Mouse (Mus musculus) ovary, adult 10 weeks (tissue): ENCODE measurements around the gene Sf3b2. TPM values are rescaled to one million over a fixed set of nuclear protein-coding genes. Genes with fewer than 3 reads are reported as not detected.

Experiments
- polyA plus RNA-seq: library from polyadenylated mRNA; stranded (reverse); fragments of 350-450 nt; fragmentation: Illumina TruSeq; extraction: RNeasy Lipid Tissue Mini Kit (QIAGEN cat#74804); gene quantifications from one replicate; pipeline ENCODE4 v1.2.3, GENCODE M21; 2014

Sf3b2 gene
- 46.0 TPM for polyA plus RNA-seq

GRCm38 (mm10) chr19:5294972-5295735 is at the start of gene Sf3b2:
Gene Sf3b2, minus strand, starts transcription at chr19:5295455.

DNA sequence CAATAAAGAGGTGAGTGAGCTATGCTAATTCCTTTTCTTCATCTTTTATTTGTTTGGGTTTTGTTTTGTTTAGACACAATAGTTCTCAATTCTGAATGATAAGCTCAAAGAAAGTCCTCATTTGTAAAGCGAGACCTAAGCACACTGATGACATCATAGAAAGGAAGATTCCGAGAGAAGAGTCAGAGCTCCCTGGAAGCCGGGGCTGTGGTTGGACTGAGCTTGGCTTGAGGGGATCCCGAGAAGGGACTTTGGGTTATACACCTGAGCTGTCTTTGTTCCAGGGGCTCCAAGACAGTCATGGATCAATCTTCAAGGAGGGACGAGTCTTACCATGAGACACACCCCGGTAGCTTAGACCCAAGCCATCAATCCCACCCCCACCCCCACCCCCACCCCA is 40.2 kb upstream of the Sf3b2 start, which contains the start of gene Catsper1:
TSS of gene Catsper1 (plus strand) at position 301 of the 400 bp plus-strand sequence.

DNA sequence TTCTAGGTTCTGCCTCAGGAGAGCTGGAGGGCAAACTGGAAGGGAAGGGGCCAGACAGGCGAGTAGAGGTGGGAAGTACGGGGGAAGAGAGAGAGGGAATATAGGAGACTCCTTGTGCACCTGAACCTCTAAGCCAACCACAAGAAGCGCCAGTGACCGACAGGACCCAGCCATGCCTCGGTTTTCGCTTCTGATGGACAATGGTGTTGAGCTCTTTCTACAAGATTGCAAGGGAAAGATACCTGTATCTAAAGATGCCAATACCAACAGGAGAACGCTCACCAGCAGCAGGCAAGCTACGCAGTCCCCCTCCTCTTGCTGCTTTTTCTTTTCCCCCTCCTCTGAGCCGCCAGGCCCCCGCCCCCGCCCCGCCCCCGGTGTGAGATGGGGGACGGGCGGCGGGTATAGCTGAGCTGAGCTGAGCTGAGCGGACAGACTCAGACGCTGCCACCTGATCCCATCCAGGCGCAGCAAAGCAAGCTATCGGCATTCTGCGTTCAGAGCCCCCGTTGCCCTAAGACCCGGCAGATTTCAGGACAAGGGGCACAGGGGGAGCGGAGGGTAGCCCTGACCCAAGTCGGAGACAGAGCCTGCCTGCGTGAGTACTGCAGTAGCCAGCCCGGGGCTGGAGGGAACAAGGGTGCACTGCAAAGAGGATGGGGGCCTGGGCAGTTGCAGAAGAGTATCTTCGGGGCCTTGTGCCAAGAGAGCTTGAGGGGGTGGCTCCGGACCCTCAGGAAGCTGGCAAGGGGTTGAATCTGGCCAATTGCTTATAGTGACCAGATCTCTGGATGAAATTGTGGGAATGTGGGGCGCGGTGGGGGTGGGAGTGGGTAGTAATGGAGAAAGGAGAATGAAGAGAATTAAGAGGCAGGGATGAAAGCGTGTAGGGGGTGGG is 2.9 kb upstream of the Sf3b2 start, which contains the start of gene Gal3st3:
TSS of gene Gal3st3 (plus strand) at position 429 of the 898 bp plus-strand sequence.

DNA sequence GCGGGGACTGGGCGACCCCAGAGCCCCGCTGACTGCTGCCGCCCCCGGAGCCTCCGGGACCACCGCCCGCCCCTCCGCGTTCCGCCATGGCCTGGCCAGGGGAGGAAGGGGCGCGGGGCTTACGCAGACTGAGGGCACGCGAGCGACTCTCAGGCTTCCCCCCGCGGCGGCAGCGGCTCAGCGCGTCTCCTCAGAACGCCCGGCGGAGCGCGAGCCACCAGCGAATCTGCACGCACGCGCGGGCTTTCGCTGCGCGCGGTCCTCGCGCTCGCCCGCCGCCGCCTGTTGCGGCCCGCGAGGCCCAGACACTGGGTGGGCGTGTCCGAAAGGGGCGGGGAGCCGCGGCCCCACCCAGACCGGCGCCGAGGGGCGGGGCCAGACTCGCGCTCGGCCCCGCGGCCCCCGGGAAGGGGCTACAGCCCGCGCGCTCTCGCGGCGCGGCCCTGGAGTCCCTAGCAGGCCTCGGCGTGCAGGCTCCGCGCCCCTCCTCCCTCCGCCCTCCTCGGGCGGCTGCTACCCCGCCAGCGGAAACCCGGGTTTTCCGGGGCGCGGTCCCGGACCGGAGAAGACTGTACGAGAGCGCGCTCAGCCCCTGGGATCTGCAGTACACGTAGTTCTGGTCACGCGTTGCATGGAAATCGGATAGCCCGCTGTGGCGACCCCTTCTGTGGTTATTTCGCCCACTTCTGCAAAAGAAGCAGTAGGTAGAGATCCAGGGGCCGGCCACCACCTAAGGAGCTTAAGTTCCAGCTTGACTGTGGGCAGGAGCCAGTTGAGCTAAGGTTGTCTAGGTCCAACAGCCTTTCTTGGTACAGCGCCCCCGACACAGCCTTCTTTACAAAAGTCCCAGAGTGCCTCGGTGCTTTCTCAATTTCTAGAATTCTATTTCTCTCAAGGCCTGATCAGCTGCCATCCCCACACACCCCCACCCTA is 22.2 kb downstream of the Sf3b2 start, which contains the start of gene Pacs1:
TSS of gene Pacs1 (minus strand) at position 319 of the 933 bp plus-strand sequence.

Other genes with a start within 250 kb of the Sf3b2 start
- 0.17 TPM for gene Rin1, start 245.0 kb downstream of the Sf3b2 start, polyA plus RNA-seq
- 0.17 TPM for gene Cd248, start 227.4 kb downstream of the Sf3b2 start, polyA plus RNA-seq
- gene Tmem151a, start 209.9 kb downstream of the Sf3b2 start, polyA plus RNA-seq = 0.37 TPM
- gene Yif1a, start 206.9 kb downstream of the Sf3b2 start, polyA plus RNA-seq = 18.2 TPM
- not detected for gene Cnih2, start 196.9 kb downstream of the Sf3b2 start, polyA plus RNA-seq
- 1.1 TPM for gene Rab1b, start 188.4 kb downstream of the Sf3b2 start, polyA plus RNA-seq
- gene Klc2, start 176.9 kb downstream of the Sf3b2 start, polyA plus RNA-seq = 3.9 TPM
- gene Pacs1, start 22.3 kb downstream of the Sf3b2 start, polyA plus RNA-seq = 11.4 TPM
- not detected for gene Gal3st3, start 2.9 kb upstream of the Sf3b2 start, polyA plus RNA-seq
- gene Catsper1, start 40.3 kb upstream of the Sf3b2 start, polyA plus RNA-seq = not detected
- gene Cst6, start 54.1 kb upstream of the Sf3b2 start, polyA plus RNA-seq = not detected
- gene Eif1ad, start 71.3 kb upstream of the Sf3b2 start, polyA plus RNA-seq = 12.7 TPM
- 9.0 TPM for gene Banf1, start 71.7 kb upstream of the Sf3b2 start, polyA plus RNA-seq
- 2.5 TPM for gene Sart1, start 93.2 kb upstream of the Sf3b2 start, polyA plus RNA-seq
- not detected for gene Tsga10ip, start 107.1 kb upstream of the Sf3b2 start, polyA plus RNA-seq
- gene Drap1, start 129.5 kb upstream of the Sf3b2 start, polyA plus RNA-seq = 5.8 TPM
- gene AI837181, start 129.7 kb upstream of the Sf3b2 start, polyA plus RNA-seq = not detected
- gene Fosl1, start 152.1 kb upstream of the Sf3b2 start, polyA plus RNA-seq = not detected
- gene Ccdc85b, start 162.4 kb upstream of the Sf3b2 start, polyA plus RNA-seq = 1.5 TPM
- 2.3 TPM for gene Fibp, start 165.2 kb upstream of the Sf3b2 start, polyA plus RNA-seq
- gene Ctsw, start 173.1 kb upstream of the Sf3b2 start, polyA plus RNA-seq = not detected
- gene Efemp2, start 178.5 kb upstream of the Sf3b2 start, polyA plus RNA-seq = 2.1 TPM
- 1.6 TPM for gene Mus81, start 192.9 kb upstream of the Sf3b2 start, polyA plus RNA-seq
- gene Cfl1, start 195.0 kb upstream of the Sf3b2 start, polyA plus RNA-seq = 190 TPM
- gene 1700020D05Rik, start 208.3 kb upstream of the Sf3b2 start, polyA plus RNA-seq = not detected
- not detected for gene Snx32, start 215.1 kb upstream of the Sf3b2 start, polyA plus RNA-seq